Mouse (Mus musculus) A20 (cell line): ENCODE data around the gene Ttll9.

ENCODE experiments used
- DNase-seq: peaks from one replicate; pipeline ENCODE4 v3.0.0-alpha.2; 2011; ENCODE audit warnings: low read depth, low spot score

Gene Ttll9

DNA sequence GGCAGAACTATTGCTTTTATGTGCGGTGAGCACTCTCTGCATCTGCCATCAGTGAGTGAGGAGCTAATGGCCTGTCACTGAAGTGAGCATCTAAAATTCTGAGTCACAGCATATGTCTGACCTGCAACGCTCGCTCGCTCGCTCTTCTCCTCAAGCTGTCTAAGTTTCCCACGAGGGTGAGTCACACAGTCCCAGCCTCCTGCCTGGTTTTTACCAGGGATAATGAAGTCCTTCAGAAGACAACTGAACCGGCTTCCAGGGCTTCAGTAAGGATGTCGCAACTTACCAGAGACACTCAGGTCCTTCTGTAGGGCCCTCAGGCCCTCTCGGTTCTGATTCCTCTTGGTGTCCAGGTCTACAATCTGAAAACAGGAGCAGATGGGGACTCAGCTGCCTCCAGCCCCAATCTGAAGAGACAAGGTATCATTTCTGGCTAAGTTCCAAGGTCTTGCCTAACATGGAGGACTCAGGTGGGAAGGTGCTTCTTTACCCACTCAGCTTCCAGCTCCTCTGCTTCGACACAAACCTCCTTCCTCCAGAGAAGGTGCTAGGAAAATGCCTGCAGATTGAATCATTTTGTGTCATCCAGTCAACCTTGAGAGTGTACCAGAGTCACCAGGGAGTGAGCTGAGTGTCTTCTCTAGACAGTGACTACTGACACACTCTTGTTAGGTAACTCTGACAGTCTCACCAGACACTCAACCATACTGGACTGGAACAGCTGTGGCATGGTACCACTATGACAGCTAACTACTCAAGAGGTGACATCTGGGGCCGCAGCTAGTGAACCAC is 51.6 kb downstream of the Ttll9 start:
- no peak for DNase-seq

GRCm38 (mm10) chr2:153014758-153015593 is 52.7 kb downstream of the Ttll9 start, which contains the start of gene Pdrg1:
Gene Pdrg1, minus strand, starts transcription at chr2:153015427.
- peak; percentile 94 for DNase-seq

DNA sequence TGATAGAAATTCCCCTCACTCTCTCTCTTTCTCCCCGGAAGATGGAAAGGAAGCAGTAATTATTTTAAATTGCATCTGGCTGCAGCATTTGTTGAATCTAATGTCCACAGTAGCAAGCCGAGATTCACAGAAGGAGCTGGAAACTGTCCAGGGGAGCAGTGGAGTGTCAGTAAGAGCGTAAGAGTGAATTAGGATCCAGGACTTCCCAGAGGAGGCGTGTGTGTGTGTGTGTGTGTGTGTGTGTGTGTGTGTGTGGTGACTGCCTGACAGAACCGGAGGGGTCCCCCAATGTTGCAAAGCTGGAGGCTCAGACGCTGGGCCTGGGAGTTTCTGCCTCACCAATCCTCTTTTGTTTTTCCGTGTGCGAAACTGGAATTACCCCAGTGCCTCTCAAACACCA is 53.5 kb downstream of the Ttll9 start:
- DNase-seq, result no peak

DNA sequence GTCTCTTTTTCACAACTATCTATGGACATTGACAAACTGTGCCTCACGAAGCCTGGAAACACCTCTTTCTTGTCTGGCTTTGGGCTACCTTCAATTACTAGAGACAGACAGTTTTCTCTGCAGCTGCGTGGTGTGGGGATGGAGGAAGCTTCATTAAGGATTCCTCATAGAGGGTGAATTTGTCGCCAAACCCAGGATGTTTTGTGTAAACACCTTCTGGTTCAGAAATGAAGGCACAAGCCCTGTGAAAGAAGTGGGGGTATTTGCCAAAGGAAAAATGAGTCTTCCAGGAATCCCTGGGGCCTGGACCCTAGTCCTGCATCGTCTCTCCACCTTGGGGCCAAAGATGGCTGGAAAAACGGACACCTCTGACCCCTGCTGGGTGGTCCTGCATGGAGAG is 54.5 kb downstream of the Ttll9 start:
- no peak for DNase-seq

- no peak for DNase-seq
These were observed 57.1 kb downstream of the Ttll9 start for GRCm38 (mm10) chr2:153019355-153019754.

GRCm38 (mm10) chr2:153021163-153021562 is 58.9 kb downstream of the Ttll9 start:
- no peak for DNase-seq

DNA sequence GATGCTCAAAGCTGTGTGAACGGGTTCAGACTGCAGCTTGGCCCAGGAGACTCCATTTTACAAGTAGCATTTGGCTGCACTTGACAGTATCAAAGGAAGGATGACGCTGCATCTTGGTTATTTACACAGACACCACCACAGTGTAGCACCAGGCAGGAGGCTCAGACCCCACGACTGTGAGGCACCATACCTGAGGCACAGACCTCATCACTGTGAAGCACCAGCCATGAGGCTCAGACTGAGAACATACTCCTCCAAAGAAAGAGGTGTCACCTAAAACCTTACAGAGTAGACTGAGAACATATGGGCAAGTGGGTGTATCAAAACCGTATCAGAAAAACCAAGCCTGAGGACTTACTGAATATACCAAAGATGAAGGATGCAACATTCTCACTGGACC is 60.6 kb downstream of the Ttll9 start:
- DNase-seq, result no peak

- no peak for DNase-seq
These were observed 63.8 kb downstream of the Ttll9 start for GRCm38 (mm10) chr2:153026052-153026451.

- no peak for DNase-seq
These were observed 65.2 kb downstream of the Ttll9 start for GRCm38 (mm10) chr2:153027501-153027900.

DNA sequence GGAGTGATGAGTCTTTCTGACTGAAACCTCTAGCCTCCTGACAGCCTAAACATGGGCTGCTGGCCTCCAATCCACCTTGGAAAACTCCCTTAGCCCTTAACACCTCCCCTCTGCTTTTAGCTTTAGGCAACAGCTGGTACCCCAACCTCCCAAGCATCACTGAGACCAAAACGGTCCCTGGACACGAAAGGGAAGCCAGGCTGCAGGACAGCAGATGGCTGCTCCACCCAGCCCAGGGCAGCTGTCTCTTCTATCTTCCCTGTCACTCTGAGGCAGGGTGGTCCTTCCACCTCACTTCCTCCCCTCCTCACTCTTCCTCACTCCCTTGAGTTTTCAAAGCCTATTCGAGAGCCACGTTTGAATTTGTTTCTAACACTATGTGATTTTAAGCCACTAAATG is 68.1 kb downstream of the Ttll9 start:
- DNase-seq, result no peak

- DNase-seq, result no peak
These were observed 69.1 kb downstream of the Ttll9 start, which contains the start of gene Xkr7 for GRCm38 (mm10) chr2:153031126-153032082. Gene Xkr7, plus strand, starts transcription at chr2:153031852.

DNA sequence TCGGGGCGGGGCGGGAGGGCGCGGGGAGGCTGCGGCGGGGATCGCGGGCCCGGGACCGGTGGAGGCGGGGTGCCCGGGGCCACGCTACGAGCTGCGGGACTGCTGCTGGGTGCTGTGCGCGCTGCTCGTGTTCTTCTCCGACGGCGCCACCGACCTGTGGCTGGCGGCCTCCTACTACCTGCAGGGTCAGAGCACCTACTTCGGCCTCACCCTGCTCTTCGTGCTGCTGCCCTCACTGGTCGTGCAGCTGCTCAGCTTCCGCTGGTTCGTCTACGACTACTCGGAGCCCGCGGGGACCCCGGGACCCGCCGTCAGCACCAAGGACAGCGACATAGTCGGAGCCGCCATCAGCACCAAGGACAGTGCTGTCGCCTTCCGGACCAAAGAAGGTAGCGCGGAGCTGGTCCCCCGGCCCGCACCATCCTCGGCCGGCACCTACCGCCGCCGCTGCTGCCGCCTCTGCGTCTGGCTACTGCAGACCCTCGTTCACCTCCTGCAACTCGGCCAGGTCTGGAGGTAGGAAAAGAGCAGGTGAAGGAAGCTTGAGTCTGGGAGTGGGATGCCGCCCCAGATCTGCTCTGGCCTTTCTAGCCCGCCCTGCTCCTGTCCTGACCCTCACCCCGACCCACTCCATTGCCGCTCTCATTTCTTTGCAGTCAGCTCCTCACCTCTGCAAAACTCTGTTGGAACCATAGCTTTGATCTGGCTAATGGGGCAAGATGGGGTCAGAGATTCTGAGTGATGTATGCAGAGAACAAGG is 70.0 kb downstream of the Ttll9 start:
- DNase-seq, result no peak

DNA sequence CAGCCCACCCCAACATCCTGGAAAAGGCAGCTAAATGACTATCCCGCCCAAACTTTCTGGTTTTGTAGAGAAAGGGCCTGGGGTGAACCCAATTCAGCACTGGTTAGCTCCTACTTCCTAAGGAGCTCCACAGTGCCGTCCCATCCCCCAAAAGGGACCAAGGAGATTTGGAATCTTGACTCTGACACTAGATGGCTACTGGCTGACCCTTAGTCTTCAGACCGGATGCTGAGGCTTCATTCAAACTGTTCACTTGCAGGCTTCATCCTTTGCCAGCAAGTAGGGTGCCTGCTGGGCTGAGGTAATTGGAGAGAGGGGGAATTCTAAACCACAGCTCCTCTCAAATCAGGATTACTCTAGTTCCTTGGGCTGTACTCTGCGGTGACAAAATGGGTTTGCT is 70.7 kb downstream of the Ttll9 start:
- no peak for DNase-seq

DNA sequence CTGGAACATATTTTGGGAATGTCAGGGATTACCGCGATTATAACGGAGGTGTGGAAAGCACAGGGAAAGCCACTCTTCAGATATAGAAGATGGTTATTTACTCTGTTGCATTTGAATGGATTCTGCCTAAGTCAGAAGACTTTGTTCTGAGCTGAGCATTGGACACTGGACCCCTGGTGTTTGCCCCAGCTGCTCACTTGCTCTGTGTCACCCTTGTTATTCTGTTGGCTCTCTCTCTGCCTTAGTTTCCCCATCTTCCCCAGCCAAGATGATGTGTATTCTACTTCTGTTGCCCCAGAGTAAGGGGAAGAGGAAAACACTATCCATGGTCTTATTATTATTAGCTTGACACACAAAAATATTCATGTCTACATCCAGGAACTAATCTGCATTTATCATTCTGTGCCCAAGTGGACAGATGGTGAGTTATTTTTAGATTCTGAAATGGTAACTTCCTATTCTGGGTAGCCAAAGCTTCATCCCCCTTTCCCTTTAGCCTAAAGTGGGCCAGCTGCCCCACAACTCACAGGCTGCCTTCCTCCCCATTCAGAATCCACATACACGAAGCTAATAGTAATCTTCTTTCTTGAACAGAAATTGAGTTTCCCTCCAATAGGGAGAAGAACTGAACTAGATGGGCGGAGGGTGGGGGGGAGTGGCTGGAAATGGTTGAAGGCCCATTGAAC is 71.4 kb downstream of the Ttll9 start:
- DNase-seq, result no peak

DNA sequence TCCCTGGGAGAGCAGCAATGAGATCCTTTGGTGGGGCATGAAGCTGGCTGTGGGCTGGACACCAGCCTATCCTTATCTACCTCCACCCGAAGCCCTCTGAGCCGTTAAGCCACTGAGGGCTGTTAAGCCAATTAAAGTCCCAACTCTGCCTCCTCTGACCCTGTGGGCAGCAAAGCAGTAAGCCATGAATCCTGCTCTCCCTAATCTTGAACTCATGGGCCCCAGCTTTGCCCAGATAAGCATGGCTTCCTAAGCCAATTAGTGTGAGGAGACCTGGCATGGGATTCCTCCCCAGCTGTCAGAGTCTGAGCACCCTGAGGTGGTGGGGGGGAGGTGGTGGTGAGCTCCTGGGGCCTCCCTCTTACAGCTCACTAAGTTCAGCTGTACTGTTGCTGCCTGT is 74.4 kb downstream of the Ttll9 start:
- DNase-seq, result no peak

DNA sequence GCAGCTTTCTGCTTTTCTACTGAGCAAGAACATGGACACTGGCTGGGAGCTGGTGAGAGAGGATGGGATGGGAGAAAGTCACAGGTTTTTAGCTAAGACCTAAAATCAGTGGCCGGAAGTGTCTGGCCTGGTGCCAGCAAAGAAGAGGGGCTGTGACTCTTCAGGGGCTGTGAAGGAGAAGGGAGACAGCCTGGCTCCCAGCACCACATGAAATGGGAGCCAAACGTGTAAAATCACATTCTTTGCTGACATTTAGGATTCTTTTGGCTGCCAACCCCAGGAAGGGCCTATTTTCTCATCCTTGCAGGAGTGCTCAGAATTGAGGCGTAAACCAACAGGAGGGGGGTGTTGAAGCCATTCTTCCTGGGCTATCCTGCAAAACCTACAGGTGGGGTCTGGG is 81.6 kb downstream of the Ttll9 start:
- DNase-seq, result no peak

DNA sequence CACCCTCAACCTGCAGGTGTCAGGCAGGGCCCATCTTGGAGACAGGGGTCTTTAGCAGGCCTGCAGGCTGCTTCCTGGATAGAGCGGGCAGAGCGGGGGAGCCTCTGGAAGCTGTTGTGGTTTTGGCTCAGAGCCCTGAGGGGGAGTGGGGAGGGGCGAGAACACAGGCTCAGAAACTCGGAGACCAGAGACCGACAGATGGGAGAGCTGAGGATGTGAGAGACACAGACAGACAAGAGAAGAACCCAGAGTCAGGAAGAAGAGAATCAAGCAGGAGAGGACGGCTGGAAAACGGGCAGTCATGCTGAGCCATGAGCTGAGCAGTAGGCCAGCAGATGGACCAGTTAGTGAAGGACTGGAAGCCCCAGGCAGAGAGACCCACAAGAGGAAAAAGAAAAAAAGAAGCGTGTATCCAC is 83.6 kb downstream of the Ttll9 start:
- DNase-seq, result no peak

DNA sequence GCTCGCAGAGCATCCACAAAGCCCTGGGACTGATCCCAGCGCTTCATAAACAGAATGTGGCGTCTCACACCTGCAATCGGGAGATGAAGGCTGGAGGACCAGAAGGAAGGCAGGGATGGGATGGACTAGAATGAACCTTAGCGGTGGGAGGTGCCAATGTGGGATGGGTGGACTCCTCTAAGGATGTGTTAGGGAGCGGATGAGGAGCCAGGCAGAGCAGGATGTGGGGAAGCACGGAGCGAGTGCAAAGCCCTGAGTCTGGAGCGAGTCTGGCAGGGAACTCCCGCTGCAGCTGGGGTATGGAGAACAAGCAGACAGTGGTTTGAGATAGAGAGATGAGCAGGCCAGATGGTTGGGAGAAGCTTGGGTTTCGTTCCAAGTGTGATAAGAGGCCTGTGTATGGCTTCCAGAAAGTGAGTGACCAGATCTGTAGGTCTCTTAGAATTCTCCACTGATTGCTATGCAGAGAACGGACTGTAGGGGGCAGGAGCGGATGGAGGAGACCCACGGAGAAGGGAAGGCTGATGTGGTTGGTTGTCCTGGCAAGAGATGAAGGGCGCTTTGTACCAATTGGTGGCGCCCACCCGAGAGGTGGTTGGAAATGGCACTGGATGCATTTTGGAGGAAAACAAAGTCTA is 85.7 kb downstream of the Ttll9 start:
- DNase-seq, result peak; percentile 54

GRCm38 (mm10) chr2:153049288-153049996 is 87.2 kb downstream of the Ttll9 start:
- no peak for DNase-seq
